Mouse (Mus musculus): ENCODE measurements around the gene Adad2. TPM values are rescaled to one million over a fixed set of nuclear protein-coding genes. Genes with fewer than 3 reads are reported as not detected.
A peak's percentile ranks its signal among the peaks of the same experiment; 100 is the strongest.

Gene Adad2
- polyA plus RNA-seq, 1 experiment from 2014 or later, result 0.41 TPM

- peak; percentile 49 for DNase-seq (ENCODE audit: low spot score)
- Histone ChIP-seq H3K36me3 (no peaks in the 10 kb centered on the region), H3K9me3 (no peaks in the 10 kb centered on the region), H3K27me3 (ENCODE audit: insufficient read depth, poor library complexity, severe bottlenecking) (peaks cover 55% of the 10 kb centered on the region), H3K27ac (peak overlapping the region; percentile 57; the same call in 1 of the 2 replicates), H3K4me3 (no peak overlapping the region), H3K4me1 (replicated peaks) (peaks cover 71% of the 10 kb centered on the region)
- 24% methylated on average over 14 of the region's 14 CpGs for WGBS
Measured at GRCm38 (mm10) chr8:119634616-119635336, 22.2 kb downstream of the Adad2 start.

- DNase-seq (ENCODE audit: low spot score), result no peak
- 48% methylated on average over 6 of the region's 6 CpGs for WGBS
- H3K9me3 ChIP-seq, result no peaks in the 10 kb centered on the region
- no peaks in the 10 kb centered on the region for H3K36me3 ChIP-seq
- H3K4me3 ChIP-seq, result no peak within 1 kb of the TSS
- peak within 1 kb of the TSS; percentile 57 for H3K27ac ChIP-seq
- peaks cover 55% of the 10 kb centered on the region for H3K27me3 ChIP-seq (ENCODE audit: insufficient read depth, poor library complexity, severe bottlenecking)
- peaks cover 66% of the 10 kb centered on the region for H3K4me1 ChIP-seq (replicated peaks)
Measured at GRCm38 (mm10) chr8:119635378-119635777, 22.8 kb downstream of the Adad2 start, which contains the start of gene Kcng4. TSS of gene Kcng4 (minus strand) at chr8:119635680.

- H3K4me1 ChIP-seq (replicated peaks), result peaks cover 60% of the 10 kb centered on the region
- peak overlapping the region; percentile 57 for H3K27ac ChIP-seq
- WGBS, result 54% methylated on average over 2 of the region's 2 CpGs
- DNase-seq (ENCODE audit: low spot score), result no peak
- H3K36me3 ChIP-seq, result no peaks in the 10 kb centered on the region
- H3K27me3 ChIP-seq (ENCODE audit: insufficient read depth, poor library complexity, severe bottlenecking), result peaks cover 55% of the 10 kb centered on the region
- no peaks in the 10 kb centered on the region for H3K9me3 ChIP-seq
- no peak overlapping the region for H3K4me3 ChIP-seq
Measured at GRCm38 (mm10) chr8:119635958-119636357, 23.4 kb downstream of the Adad2 start.

- 71% methylated on average over 7 of the region's 7 CpGs for WGBS
- no peaks in the 10 kb centered on the region for H3K9me3 ChIP-seq
- H3K4me3 ChIP-seq, result no peak overlapping the region
- H3K27ac ChIP-seq, result no peak overlapping the region
- no peaks in the 10 kb centered on the region for H3K36me3 ChIP-seq
- DNase-seq (ENCODE audit: low spot score), result no peak
- peaks cover 55% of the 10 kb centered on the region for H3K27me3 ChIP-seq (ENCODE audit: insufficient read depth, poor library complexity, severe bottlenecking)
- H3K4me1 ChIP-seq (replicated peaks), result peaks cover 52% of the 10 kb centered on the region
Measured at GRCm38 (mm10) chr8:119636766-119637165, 24.2 kb downstream of the Adad2 start.

- peaks cover 49% of the 10 kb centered on the region for H3K27me3 ChIP-seq (ENCODE audit: insufficient read depth, poor library complexity, severe bottlenecking)
- no peak overlapping the region for H3K4me3 ChIP-seq
- 89% methylated on average over 4 of the region's 4 CpGs for WGBS
- H3K27ac ChIP-seq, result no peak overlapping the region
- DNase-seq (ENCODE audit: low spot score), result no peak
- H3K9me3 ChIP-seq, result no peaks in the 10 kb centered on the region
- no peaks in the 10 kb centered on the region for H3K36me3 ChIP-seq
- H3K4me1 ChIP-seq (replicated peaks), result peaks cover 47% of the 10 kb centered on the region
Measured at GRCm38 (mm10) chr8:119637381-119637780, 24.8 kb downstream of the Adad2 start.

GRCm38 (mm10) chr8:119638261-119638660 lies 25.7 kb downstream of the Adad2 start:
- Histone ChIP-seq H3K27me3 (ENCODE audit: insufficient read depth, poor library complexity, severe bottlenecking) (peaks cover 40% of the 10 kb centered on the region), H3K4me3 (no peak overlapping the region), H3K9me3 (no peaks in the 10 kb centered on the region), H3K27ac (no peak overlapping the region), H3K36me3 (no peaks in the 10 kb centered on the region), H3K4me1 (replicated peaks) (peaks cover 38% of the 10 kb centered on the region)
- no peak for DNase-seq (ENCODE audit: low spot score)
- 90% methylated on average over 6 of the region's 6 CpGs for WGBS

GRCm38 (mm10) chr8:119639798-119640197 lies 27.3 kb downstream of the Adad2 start:
- Histone ChIP-seq H3K9me3 (no peaks in the 10 kb centered on the region), H3K4me1 (replicated peaks) (peaks cover 22% of the 10 kb centered on the region), H3K4me3 (no peak overlapping the region), H3K36me3 (no peaks in the 10 kb centered on the region), H3K27ac (no peak overlapping the region), H3K27me3 (ENCODE audit: insufficient read depth, poor library complexity, severe bottlenecking) (peaks cover 25% of the 10 kb centered on the region)
- 78% methylated on average over 7 of the region's 7 CpGs for WGBS
- no peak for DNase-seq (ENCODE audit: low spot score)

- H3K27me3 ChIP-seq (ENCODE audit: insufficient read depth, poor library complexity, severe bottlenecking), result peaks cover 12% of the 10 kb centered on the region
- DNase-seq (ENCODE audit: low spot score), result no peak
- no peak overlapping the region for H3K4me3 ChIP-seq
- WGBS, result 89% methylated on average over 5 of the region's 5 CpGs
- H3K27ac ChIP-seq, result no peak overlapping the region
- H3K36me3 ChIP-seq, result no peaks in the 10 kb centered on the region
- H3K9me3 ChIP-seq, result no peaks in the 10 kb centered on the region
- peaks cover 10% of the 10 kb centered on the region for H3K4me1 ChIP-seq (replicated peaks)
Measured at GRCm38 (mm10) chr8:119641058-119641457, 28.5 kb downstream of the Adad2 start.

GRCm38 (mm10) chr8:119642960-119643359 lies 30.4 kb downstream of the Adad2 start:
- DNase-seq (ENCODE audit: low spot score), result no peak
- 94% methylated on average over 1 of the region's 1 CpGs for WGBS
- no peak overlapping the region for H3K4me3 ChIP-seq

GRCm38 (mm10) chr8:119644429-119644960 lies 31.9 kb downstream of the Adad2 start:
- no peak for DNase-seq (ENCODE audit: low spot score)
- Histone ChIP-seq H3K27me3 (ENCODE audit: insufficient read depth, poor library complexity, severe bottlenecking) (no peaks in the 10 kb centered on the region), H3K9me3 (peaks cover 7% of the 10 kb centered on the region; the same call in 1 of the 2 replicates), H3K36me3 (no peaks in the 10 kb centered on the region), H3K4me3 (no peak overlapping the region), H3K27ac (no peak overlapping the region), H3K4me1 (replicated peaks) (no peaks in the 10 kb centered on the region)
- 88% methylated on average over 17 of the region's 17 CpGs for WGBS

More at GRCm38 (mm10) chr8:119642960-119643359, 30.4 kb downstream of the Adad2 start:
- H3K4me1 ChIP-seq (replicated peaks), result no peaks in the 10 kb centered on the region
- no peaks in the 10 kb centered on the region for H3K27me3 ChIP-seq (ENCODE audit: insufficient read depth, poor library complexity, severe bottlenecking)
- H3K9me3 ChIP-seq, result peaks cover 7% of the 10 kb centered on the region; the same call in 1 of the 2 replicates
- no peak overlapping the region for H3K27ac ChIP-seq
- H3K36me3 ChIP-seq, result no peaks in the 10 kb centered on the region

GRCm38 (mm10) chr8:119644981-119645597 lies 32.5 kb downstream of the Adad2 start:
- Histone ChIP-seq H3K36me3 (no peaks in the 10 kb centered on the region), H3K9me3 (peaks cover 7% of the 10 kb centered on the region; the same call in 1 of the 2 replicates), H3K27me3 (ENCODE audit: insufficient read depth, poor library complexity, severe bottlenecking) (no peaks in the 10 kb centered on the region), H3K4me3 (no peak overlapping the region), H3K4me1 (replicated peaks) (no peaks in the 10 kb centered on the region), H3K27ac (no peak overlapping the region)
- DNase-seq (ENCODE audit: low spot score), result no peak
- 66% methylated on average over 18 of the region's 18 CpGs for WGBS

GRCm38 (mm10) chr8:119646197-119646596 lies 33.6 kb downstream of the Adad2 start:
- H3K9me3 ChIP-seq, result peaks cover 7% of the 10 kb centered on the region; the same call in 1 of the 2 replicates
- no peak overlapping the region for H3K27ac ChIP-seq
- 80% methylated on average over 3 of the region's 3 CpGs for WGBS
- H3K27me3 ChIP-seq (ENCODE audit: insufficient read depth, poor library complexity, severe bottlenecking), result no peaks in the 10 kb centered on the region
- no peaks in the 10 kb centered on the region for H3K4me1 ChIP-seq (replicated peaks)
- H3K4me3 ChIP-seq, result no peak overlapping the region
- DNase-seq (ENCODE audit: low spot score), result no peak
- H3K36me3 ChIP-seq, result no peaks in the 10 kb centered on the region

GRCm38 (mm10) chr8:119646846-119647245 lies 34.3 kb downstream of the Adad2 start:
- peaks cover 7% of the 10 kb centered on the region; the same call in 1 of the 2 replicates for H3K9me3 ChIP-seq
- H3K27ac ChIP-seq, result no peak overlapping the region
- H3K36me3 ChIP-seq, result no peaks in the 10 kb centered on the region
- H3K27me3 ChIP-seq (ENCODE audit: insufficient read depth, poor library complexity, severe bottlenecking), result no peaks in the 10 kb centered on the region
- no peak overlapping the region for H3K4me3 ChIP-seq
- 87% methylated on average over 7 of the region's 7 CpGs for WGBS
- H3K4me1 ChIP-seq (replicated peaks), result no peaks in the 10 kb centered on the region
- no peak for DNase-seq (ENCODE audit: low spot score)
